In genomic region chr11:37582236-37582635, GRCm38 (mm10) we compare ENCODE assay signal across 26 mouse cellular contexts.
"Had no signal": no experiment of that assay in that cellular context is flagged by ENCODE, and none has a peak within 500 bp of the region (broad histone marks: within the 10 kb centered on the region; RNA-seq: fewer than 3 reads in every experiment).

No protein-coding gene starts in this region.

- H3K27ac ChIP-seq: gastrocnemius, adult 2 months; heart, embryonic 10.5 days; hindbrain, embryonic 10.5 days; hindbrain, embryonic 12.5 days; hindbrain, embryonic 14.5 days; intestine, embryonic 15.5 days; limb, embryonic 13.5 days; limb, embryonic 15.5 days; liver, embryonic 12.5 days; liver, embryonic 14.5 days had no signal

- H3K9ac ChIP-seq: heart, embryonic 12.5 days; hindbrain, embryonic 12.5 days; hindbrain, embryonic 14.5 days; intestine, embryonic 15.5 days; limb, embryonic 13.5 days; limb, embryonic 15.5 days; liver, embryonic 12.5 days; liver, embryonic 14.5 days had no signal

- H3K9me3 ChIP-seq: heart, embryonic 10.5 days; heart, embryonic 12.5 days; hindbrain, embryonic 10.5 days; hindbrain, embryonic 12.5 days; intestine, embryonic 15.5 days; limb, embryonic 13.5 days; limb, embryonic 15.5 days; liver, embryonic 12.5 days had no signal

- ATAC-seq: hindbrain, embryonic 16.5 days; inflammation-experienced regulatory T-cells, adult 6 months; intestine, embryonic 15.5 days; intestine, postnatal 0 days; liver, embryonic 12.5 days had no signal

- H3K4me3 ChIP-seq: gastrocnemius, adult 2 months; heart, embryonic 10.5 days; heart, embryonic 12.5 days; hindbrain, embryonic 10.5 days; hindbrain, embryonic 12.5 days; intestine, embryonic 15.5 days; limb, embryonic 13.5 days; limb, embryonic 15.5 days; liver, embryonic 12.5 days had no signal

- H3K36me3 ChIP-seq: heart, embryonic 10.5 days; heart, embryonic 12.5 days; hindbrain, embryonic 10.5 days; hindbrain, embryonic 12.5 days; intestine, embryonic 15.5 days; limb, embryonic 13.5 days; limb, embryonic 15.5 days; liver, embryonic 12.5 days had no signal

- DNase-seq: gastrocnemius, adult 2 months; gastrocnemius, postnatal 10 days; gastrocnemius, postnatal 25 days; heart, adult 18-20 months; heart, postnatal 10 days; heart, postnatal 4 days; kidney, adult 2 months; kidney, postnatal 10 days; kidney, postnatal 25 days; kidney, postnatal 4 days; layer of hippocampus, adult 9-11 months; layer of hippocampus, postnatal 36 days; left cerebral cortex, postnatal 4 days had no signal

- H3K4me1 ChIP-seq: heart, embryonic 10.5 days; heart, embryonic 12.5 days; hindbrain, embryonic 10.5 days; hindbrain, embryonic 12.5 days; intestine, embryonic 15.5 days; limb, embryonic 13.5 days; limb, embryonic 15.5 days; liver, embryonic 12.5 days had no signal

- H3K4me2 ChIP-seq: heart, embryonic 12.5 days; hindbrain, embryonic 12.5 days; hindbrain, embryonic 14.5 days; intestine, embryonic 15.5 days; limb, embryonic 13.5 days; limb, embryonic 15.5 days; liver, embryonic 12.5 days had no signal

- H3K27me3 ChIP-seq: heart, embryonic 12.5 days; hindbrain, embryonic 12.5 days; intestine, embryonic 15.5 days; limb, embryonic 13.5 days; limb, embryonic 15.5 days; liver, embryonic 12.5 days had no signal
